Mouse (Mus musculus): Measurements from ENCODE around the gene Rhot1. TPM values are rescaled to one million over a fixed set of nuclear protein-coding genes. Genes with fewer than 3 reads are reported as not detected.

Gene Rhot1
- polyA plus RNA-seq, 1 experiment from 2014 or later: 38.2 TPM

GRCm38 (mm10) chr11:80312565-80312964, 103.7 kb downstream of the Rhot1 start:
- H3K4me2 ChIP-seq (replicated peaks; ENCODE audit: low read depth, low read length): no peak overlapping the region
- DNase-seq (ENCODE audit: low spot score) (peak; percentile 11), ATAC-seq (no peak)
- TF ChIP-seq EP300 (IDR thresholded peaks at IDR 0.05) (no peak), CTCF (IDR thresholded peaks at IDR 0.05) (no peak)
- no peaks in the 10 kb centered on the region for H3K36me3 ChIP-seq (ENCODE audit: insufficient read depth, low read length)
- WGBS: 3% methylated on average over 6 of the region's 6 CpGs
- no peak overlapping the region for H3K4me3 ChIP-seq (ENCODE audit: low read depth, low read length)
- H3K9ac ChIP-seq (replicated peaks; ENCODE audit: low read depth): no peak overlapping the region
- no peaks in the 10 kb centered on the region for H3K27me3 ChIP-seq (replicated peaks; ENCODE audit: insufficient read depth, low read length)
- H3K9me3 ChIP-seq (ENCODE audit: low read length): no peaks in the 10 kb centered on the region
- H3K4me1 ChIP-seq (ENCODE audit: insufficient read depth, low read depth, low read length): no peaks in the 10 kb centered on the region
- H3K27ac ChIP-seq (ENCODE audit: low read length): no peak overlapping the region

DNA sequence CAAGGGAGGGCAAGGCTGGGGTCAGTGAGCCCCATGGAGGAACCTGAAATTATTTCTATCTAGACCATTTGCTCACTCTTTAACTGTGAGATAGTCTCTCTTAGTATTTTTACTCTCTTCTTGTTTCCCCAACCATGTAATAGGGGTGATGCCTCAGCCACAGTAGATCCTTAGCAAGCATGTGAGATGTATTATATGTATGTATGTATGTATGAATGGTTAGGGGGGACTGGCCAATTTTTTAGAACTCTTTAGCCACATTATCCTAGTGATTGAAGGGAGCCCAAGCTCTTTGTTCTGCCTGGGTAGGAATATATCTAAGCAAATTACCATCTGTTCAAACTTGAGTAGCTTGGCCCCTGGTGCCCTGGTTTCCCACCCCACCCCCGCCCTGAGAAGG, 104.6 kb downstream of the Rhot1 start:
- Histone ChIP-seq H3K27ac (ENCODE audit: low read length) (no peak overlapping the region), H3K4me1 (ENCODE audit: insufficient read depth, low read depth, low read length) (no peaks in the 10 kb centered on the region), H3K4me2 (replicated peaks; ENCODE audit: low read depth, low read length) (no peak overlapping the region), H3K9me3 (ENCODE audit: low read length) (no peaks in the 10 kb centered on the region), H3K9ac (replicated peaks; ENCODE audit: low read depth) (no peak overlapping the region), H3K4me3 (ENCODE audit: low read depth, low read length) (no peak overlapping the region), H3K27me3 (replicated peaks; ENCODE audit: insufficient read depth, low read length) (no peaks in the 10 kb centered on the region), H3K36me3 (ENCODE audit: insufficient read depth, low read length) (no peaks in the 10 kb centered on the region)
- 64% methylated on average over 1 of the region's 1 CpGs for WGBS
- ATAC-seq (no peak), DNase-seq (ENCODE audit: low spot score) (no peak)
- TF ChIP-seq EP300 (IDR thresholded peaks at IDR 0.05) (no peak), CTCF (IDR thresholded peaks at IDR 0.05) (no peak)

DNA sequence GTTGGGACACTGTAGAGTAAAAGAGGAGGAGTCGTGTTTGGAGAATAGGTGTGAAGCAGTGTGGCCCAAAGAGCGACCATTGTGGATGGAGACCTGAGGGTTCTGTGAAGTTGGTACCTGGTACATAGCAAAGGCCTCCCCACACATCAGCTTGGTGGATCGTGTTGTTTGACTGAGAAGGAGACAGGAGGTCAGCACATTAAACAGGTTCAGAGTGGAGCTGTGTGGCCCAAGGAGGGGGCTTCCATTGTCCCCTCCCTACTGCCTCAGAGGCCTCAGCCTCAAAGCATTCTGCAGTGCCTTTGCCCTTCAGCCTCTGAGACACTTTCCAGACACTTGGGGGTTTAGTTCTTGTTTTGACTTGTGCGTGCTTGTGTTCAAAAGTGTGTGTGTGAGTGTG, 105.1 kb downstream of the Rhot1 start:
- no peaks in the 10 kb centered on the region for H3K4me1 ChIP-seq (ENCODE audit: insufficient read depth, low read depth, low read length)
- 69% methylated on average over 4 of the region's 4 CpGs for WGBS

DNA sequence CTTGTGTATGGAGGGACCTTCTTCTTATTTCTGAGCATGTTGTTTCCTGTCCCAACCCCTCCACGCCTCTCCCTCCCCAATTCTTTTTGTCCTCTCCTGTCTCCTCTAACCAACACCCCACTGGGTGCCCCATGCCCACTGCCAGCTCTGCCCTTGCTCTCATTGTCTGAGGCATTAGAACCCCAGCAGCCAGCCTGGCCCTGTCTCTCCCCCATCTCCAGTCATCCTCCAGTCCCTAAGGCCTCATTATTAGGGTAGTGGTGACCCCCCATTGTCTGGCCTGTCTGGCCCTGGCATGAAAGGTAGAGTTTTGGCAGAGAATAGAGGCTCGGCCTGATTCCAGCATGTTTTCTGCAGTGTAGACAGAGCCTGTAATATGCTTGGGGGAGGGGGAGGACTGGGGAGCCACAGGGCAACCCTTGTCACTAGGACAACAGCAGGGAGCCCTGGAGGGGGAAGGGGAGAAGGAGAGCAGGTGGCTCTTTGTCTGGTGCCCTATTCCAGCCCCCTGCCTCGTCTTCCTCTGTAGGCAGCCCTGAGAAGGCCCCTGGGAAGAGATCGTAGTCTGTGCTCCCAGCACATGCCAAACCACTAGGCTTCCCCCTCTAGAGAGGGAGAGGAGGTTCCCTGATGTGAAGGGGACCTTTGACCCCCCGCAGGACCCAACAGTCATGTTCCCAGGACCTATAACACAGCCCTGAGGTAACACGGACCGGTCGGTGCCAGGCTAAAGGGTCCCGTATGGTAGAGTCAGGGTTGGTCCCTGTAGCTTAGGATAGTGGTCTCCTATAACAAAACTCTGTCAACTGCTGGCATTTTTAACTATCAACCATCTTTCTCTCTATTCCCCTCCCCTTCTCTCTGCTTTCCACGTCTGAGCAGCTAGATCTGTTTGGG, 107.2 kb downstream of the Rhot1 start:
- Histone ChIP-seq H3K36me3 (ENCODE audit: insufficient read depth, low read length) (no peaks in the 10 kb centered on the region), H3K9ac (replicated peaks; ENCODE audit: low read depth) (no peak overlapping the region), H3K4me2 (replicated peaks; ENCODE audit: low read depth, low read length) (no peak overlapping the region), H3K27ac (ENCODE audit: low read length) (no peak overlapping the region), H3K4me3 (ENCODE audit: low read depth, low read length) (no peak overlapping the region), H3K27me3 (replicated peaks; ENCODE audit: insufficient read depth, low read length) (no peaks in the 10 kb centered on the region), H3K4me1 (ENCODE audit: insufficient read depth, low read depth, low read length) (no peaks in the 10 kb centered on the region), H3K9me3 (ENCODE audit: low read length) (no peaks in the 10 kb centered on the region)
- 59% methylated on average over 10 of the region's 10 CpGs for WGBS
- DNase-seq (ENCODE audit: low spot score) (no peak), ATAC-seq (no peak)
- TF ChIP-seq EP300 (IDR thresholded peaks at IDR 0.05) (no peak), CTCF (IDR thresholded peaks at IDR 0.05) (no peak)

More for the DNA sequence above, 105.1 kb downstream of the Rhot1 start:
- no peak overlapping the region for H3K4me2 ChIP-seq (replicated peaks; ENCODE audit: low read depth, low read length)
- no peak overlapping the region for H3K9ac ChIP-seq (replicated peaks; ENCODE audit: low read depth)
- H3K9me3 ChIP-seq (ENCODE audit: low read length): no peaks in the 10 kb centered on the region
- no peaks in the 10 kb centered on the region for H3K27me3 ChIP-seq (replicated peaks; ENCODE audit: insufficient read depth, low read length)
- no peak overlapping the region for H3K27ac ChIP-seq (ENCODE audit: low read length)
- H3K36me3 ChIP-seq (ENCODE audit: insufficient read depth, low read length): no peaks in the 10 kb centered on the region
- TF ChIP-seq EP300 (IDR thresholded peaks at IDR 0.05) (no peak), CTCF (IDR thresholded peaks at IDR 0.05) (no peak)
- ATAC-seq (no peak), DNase-seq (ENCODE audit: low spot score) (no peak)
- no peak overlapping the region for H3K4me3 ChIP-seq (ENCODE audit: low read depth, low read length)

Other genes starting within 250 kb of the Rhot1 start
- gene Utp6, start 246.6 kb upstream of the Rhot1 start, polyA plus RNA-seq (2015; fragmentation: Nextera tagmentation; extraction: Ambion mirVana): 14.9 and 21.5 TPM in 2 replicates
- gene Suz12, start 215.9 kb upstream of the Rhot1 start, polyA plus RNA-seq (2015; fragmentation: Nextera tagmentation; extraction: Ambion mirVana): 9.7 and 12.4 TPM in 2 replicates
- gene Crlf3, start 128.0 kb upstream of the Rhot1 start, polyA plus RNA-seq (2015; fragmentation: Nextera tagmentation; extraction: Ambion mirVana): 40.8 and 42.4 TPM in 2 replicates
- gene Atad5, start 119.6 kb upstream of the Rhot1 start, polyA plus RNA-seq (2015; fragmentation: Nextera tagmentation; extraction: Ambion mirVana): 1.7 and 2.0 TPM in 2 replicates
- 17.8 and 19.5 TPM in 2 replicates for gene Tefm, start 66.8 kb upstream of the Rhot1 start, polyA plus RNA-seq (2015; fragmentation: Nextera tagmentation; extraction: Ambion mirVana)
- 8.4 and 12.4 TPM in 2 replicates for gene Adap2, start 54.9 kb upstream of the Rhot1 start, polyA plus RNA-seq (2015; fragmentation: Nextera tagmentation; extraction: Ambion mirVana)
- gene Rnf135, start 25.2 kb upstream of the Rhot1 start, polyA plus RNA-seq (2015; fragmentation: Nextera tagmentation; extraction: Ambion mirVana): 13.7 and 16.1 TPM in 2 replicates
- 0.86 and 1.3 TPM in 2 replicates for gene Rhbdl3, start 91.9 kb downstream of the Rhot1 start, polyA plus RNA-seq (2015; fragmentation: Nextera tagmentation; extraction: Ambion mirVana)
- 13.3 and 14.3 TPM in 2 replicates for gene 5730455P16Rik, start 169.0 kb downstream of the Rhot1 start, polyA plus RNA-seq (2015; fragmentation: Nextera tagmentation; extraction: Ambion mirVana)
- 120 and 125 TPM in 2 replicates for gene Zfp207, start 174.3 kb downstream of the Rhot1 start, polyA plus RNA-seq (2015; fragmentation: Nextera tagmentation; extraction: Ambion mirVana)
- gene Psmd11, start 219.6 kb downstream of the Rhot1 start, polyA plus RNA-seq (2015; fragmentation: Nextera tagmentation; extraction: Ambion mirVana): 173 and 190 TPM in 2 replicates